Mouse (Mus musculus) small intestine, adult 2 months (tissue): ENCODE results near the gene Irak4.

Experiments
- CTCF ChIP-seq: fragments of 200-500 bp; IDR thresholded peaks from 2 replicates; pipeline ENCODE4 v1.5.1; 2012; ENCODE audit warnings: low read depth, mild to moderate bottlenecking, control low read depth, inconsistent platforms, low read length, moderate library complexity, mixed read lengths; ENCODE audit not compliant: insufficient replicate concordance, insufficient read length; ENCODE audit errors: extremely low read depth
- POLR2A ChIP-seq: fragments of 200-500 bp; IDR thresholded peaks from 2 replicates; pipeline ENCODE4 v1.6.1; 2012; ENCODE audit warnings: low read depth, mild to moderate bottlenecking, control low read depth, inconsistent platforms, low read length, moderate library complexity

DNA sequence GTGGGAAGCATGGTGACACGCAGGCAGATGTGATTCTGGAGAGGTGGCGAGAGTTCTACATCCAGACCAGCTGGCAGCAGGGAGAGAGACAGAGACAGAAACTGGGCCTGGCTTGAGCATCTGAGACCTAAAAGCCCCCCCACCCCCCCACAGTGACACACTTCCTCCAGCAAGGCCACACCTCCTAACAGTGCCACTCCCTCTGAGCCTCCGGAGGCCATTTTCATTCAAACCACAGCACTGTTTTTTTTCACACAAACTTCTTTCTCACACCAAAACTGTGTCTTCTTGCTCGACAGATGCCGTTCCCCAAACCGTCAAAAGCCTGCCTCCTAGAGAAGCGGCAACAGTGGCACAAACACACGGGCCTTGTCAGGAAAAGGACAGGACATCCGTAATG, 10.1 kb downstream of the Irak4 start:
- TF ChIP-seq CTCF = no peak
- no peak for TF ChIP-seq POLR2A
